Mouse (Mus musculus) kidney, postnatal 36 days (tissue): ENCODE data around the gene Isg20l2.
A peak's percentile ranks its signal among the peaks of the same experiment; 100 is the strongest.

Source experiments
- DNase-seq, 2 experiments: peaks; one replicate each; pipeline ENCODE4 v3.0.0; 2021 to 2022; ENCODE audit warnings: mixed read lengths in 2 of 2

Isg20l2 gene

DNA sequence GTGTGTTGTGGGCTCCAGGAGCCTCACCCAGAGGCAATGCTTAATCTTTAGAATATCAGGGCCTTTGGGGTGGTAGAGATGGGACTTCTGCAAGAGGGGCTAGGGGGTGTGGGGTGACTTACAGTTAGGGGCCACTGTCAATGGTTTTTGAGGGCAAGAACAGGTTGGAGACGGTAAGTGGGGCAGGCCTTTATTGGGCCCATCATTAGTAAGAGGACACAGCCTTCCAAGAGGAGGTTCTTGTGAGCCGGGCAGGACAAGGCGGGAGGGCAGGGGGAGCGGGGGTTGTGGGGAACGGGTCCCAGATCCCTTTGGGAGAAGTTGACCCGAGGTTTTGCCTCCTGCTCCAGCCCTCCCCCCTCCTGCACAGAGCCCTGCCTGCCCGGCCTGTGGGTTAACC is 16.6 kb upstream of the Isg20l2 start:
- DNase-seq: no peak

DNA sequence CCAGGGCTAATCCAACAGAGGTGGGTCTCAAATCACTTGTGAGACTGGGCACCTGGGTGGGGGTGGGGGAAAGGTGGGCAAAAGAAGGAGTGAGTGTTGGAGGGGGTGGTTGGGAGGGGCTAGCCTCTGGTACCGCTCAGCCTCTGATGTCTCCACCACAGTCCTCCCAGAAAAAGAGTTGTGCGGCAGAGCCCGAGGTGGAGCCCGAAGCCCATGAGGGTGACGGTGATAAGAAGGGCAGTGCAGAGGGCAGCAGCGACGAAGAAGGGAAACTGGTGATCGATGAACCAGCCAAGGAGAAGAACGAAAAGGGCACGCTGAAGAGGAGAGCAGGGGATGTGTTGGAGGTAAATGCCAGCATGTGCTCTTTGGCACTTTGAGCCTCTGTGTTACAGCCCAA is 16.2 kb upstream of the Isg20l2 start:
- DNase-seq: no peak

DNA sequence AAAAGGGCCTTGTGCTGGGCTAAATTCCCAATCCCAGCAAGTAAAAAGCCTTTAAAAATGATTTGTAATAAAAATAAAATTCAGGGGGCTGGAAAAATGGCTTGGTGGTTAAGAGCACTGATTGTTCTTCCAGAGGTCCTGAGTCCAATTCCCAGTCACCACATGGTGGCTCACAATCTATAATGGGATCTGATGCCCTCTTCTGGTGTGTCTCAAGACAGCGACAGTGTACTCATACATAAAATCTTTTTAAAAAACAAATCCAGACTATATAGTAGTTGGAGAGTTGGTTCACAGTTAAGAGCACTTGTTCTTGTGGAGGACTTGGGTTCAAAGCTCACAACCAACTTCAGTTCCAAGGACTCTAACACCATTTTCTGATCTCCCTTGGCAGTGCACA is 13.1 kb upstream of the Isg20l2 start:
- no peak for DNase-seq

DNA sequence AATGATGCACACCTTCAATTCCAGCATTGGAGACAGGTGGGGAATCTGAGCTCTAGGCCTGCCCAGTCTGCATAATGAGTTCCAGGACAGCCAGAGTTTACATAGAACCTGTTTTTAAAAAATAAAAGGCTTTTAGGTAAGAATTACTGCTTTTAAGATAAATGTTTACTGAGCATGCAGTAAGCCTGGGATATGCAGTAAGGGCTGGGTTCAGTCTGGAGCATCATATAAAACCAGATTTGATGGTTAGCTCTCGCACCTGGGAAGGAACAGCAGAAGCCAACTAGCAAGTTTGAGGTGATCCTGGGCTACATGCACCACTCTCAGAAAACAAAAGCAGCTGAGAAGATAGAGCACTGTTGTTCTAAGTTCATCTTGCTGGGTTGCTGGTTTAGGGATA is 11.6 kb upstream of the Isg20l2 start:
- DNase-seq: no peak

DNA sequence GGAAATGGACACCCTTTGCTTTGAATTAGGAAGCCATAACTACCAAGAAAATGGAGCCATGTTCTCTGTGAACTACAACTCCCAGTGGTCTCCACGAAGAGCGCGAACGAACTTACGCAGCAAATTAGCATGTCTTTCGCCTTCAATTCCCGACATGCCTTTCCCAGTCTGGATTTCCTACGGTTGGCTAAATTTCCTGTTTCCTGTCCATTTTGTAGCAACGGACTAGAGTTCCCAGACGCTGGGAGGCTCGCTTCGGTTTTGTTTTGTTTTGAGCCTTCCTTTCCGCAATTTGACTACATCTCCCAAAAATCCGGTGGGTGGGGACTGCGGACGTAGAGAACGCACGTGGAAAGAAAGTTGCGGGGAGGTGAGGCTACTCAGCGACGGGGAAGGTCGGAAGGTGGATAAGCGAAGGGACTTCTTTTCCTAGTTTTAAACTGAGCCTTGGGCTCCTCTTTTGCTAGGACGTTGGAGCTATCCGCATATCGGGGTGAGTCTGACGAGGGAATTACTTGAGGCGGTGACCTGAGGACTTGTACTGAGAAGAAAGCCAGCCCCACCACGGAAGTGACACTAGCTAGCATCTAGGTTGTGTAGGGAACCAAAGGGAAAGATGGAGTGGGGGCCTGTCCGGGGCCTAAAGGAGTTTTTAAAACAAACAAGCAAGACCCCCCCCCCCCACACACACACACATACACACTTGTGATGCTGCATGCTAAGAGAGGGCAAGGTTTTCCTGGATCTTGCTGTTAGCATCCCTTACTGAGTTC is 10.6 kb upstream of the Isg20l2 start, which contains the start of gene Mrpl24:
Gene Mrpl24 (plus strand): TSS at position 171 of the 773 bp plus-strand sequence.
- peak; percentile 83 to 95 for DNase-seq

DNA sequence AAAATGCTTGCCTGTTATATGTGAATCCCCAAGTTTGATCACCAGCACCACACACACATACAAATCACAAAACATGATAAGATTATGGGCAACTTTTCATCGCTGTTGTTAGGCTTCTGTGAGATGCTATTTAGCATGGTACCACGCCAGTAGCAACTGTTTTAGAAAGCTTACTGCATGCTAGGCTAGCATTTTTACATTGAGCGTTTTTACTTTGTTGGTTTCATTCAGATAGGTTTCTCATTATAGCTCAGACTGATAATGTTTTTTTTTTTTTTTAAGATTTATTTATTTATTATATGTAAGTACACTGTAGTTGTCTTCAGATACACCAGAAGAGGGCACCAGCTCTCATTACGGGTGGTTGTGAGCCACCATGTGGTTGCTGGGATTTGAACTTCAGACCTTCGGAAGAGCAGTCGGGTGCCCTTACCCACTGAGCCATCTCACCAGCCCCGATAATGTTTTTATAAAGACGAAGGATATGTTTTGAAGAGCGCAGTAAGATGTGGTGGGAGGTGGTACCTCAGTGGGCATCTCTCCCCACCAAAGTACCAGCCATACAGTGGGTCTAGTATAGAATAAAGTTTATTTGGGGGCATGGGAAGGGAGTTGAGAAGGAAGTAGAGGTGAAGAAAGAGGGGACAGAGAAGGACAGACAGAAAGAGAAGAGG is 9.7 kb upstream of the Isg20l2 start:
- no peak for DNase-seq

DNA sequence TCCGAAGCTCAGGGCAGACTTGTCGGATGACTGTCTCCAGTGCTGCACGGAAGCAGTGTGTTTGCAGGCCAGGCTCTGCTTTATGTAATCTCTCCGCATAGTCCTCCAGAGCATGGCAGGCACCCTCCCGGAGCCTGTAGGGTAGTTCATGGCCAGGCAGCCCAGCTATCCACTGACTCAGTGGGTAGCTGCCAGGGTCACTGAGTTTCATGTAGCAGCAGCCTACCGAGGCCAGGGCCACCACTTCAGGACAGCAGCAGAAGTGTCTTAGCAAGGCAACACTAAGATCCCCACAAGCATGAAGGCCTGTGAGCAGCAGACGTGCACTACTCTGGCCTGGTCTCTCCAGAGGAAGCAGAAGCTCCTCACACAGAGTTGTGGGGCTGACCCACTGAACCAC is 5.1 kb upstream of the Isg20l2 start:
- DNase-seq: no peak

DNA sequence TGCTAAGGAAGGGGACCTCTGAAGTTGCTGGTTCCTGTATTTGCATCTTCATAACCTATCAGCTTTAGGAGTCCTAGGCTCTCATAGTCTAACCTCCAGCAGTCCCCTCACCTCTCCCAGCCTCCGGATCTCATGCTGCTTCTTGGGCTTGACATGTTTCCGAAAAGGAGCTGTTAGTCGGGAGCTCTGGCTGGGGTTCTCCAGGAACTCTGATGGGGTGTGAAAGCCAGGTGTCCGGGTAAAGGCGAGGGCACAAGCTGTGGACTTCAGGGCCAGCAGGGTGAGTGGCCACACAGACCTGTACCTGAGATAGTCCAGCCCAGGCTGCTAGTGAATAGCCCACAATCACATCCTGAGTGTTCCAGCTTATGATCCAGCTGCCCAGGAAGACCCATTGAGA is 2.7 kb upstream of the Isg20l2 start:
- DNase-seq: no peak

DNA sequence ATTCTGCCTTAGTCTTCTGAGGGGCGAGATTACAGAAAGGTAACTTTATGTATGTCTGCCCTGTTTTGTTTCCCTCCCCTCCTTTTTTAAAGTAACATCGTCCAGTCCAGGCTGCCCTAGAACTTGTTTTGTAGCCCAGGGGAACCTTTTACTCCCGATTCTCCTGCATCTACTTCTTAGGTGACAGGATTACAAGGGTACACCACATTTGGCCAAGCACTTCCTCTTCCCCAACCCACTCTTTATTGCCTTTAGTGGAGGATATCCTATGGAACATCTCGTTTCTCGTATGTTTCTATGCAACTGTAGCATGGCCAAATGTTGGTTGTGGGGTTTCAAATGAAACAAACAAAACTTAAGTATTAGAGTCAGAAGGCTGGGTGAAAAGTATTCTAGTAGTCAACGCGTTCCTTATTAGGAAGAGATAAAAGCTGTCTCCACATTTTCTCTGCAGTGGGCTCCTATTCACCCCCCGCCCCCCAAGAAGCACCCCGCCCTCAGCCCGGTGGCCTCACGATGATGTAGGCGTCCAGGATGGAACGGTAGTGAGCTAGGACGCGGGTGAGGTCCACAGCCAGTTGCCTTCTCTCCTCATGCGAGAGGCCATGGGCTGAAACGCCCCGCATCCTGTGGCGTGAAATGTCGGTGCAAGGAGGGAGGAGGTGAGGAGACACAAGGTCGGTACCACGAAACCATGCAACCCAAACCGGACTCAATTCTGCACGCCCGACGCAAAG is 605 bp upstream of the Isg20l2 start:
- DNase-seq: no peak

DNA sequence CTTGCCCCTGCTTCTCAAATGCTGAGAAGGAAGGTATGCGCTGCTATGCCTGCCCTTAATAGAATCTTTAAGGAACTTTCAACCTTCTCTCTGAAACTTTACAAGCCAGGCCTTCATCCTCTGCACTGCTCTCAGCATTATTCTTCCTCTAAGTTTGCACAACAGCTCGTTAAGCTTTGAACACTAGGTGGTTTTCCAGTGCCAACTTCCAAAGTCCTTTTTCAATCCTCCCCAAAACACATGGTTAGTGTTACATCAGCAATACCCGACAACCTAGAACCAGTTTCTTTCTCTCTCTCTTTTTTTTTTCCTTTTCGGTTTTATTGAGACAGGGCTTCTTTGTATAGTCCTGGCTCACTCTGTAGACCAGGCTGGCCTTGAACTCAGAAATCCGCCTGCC is 3.9 kb downstream of the Isg20l2 start:
- DNase-seq: peak in 1 of 2 experiments; percentile 72

DNA sequence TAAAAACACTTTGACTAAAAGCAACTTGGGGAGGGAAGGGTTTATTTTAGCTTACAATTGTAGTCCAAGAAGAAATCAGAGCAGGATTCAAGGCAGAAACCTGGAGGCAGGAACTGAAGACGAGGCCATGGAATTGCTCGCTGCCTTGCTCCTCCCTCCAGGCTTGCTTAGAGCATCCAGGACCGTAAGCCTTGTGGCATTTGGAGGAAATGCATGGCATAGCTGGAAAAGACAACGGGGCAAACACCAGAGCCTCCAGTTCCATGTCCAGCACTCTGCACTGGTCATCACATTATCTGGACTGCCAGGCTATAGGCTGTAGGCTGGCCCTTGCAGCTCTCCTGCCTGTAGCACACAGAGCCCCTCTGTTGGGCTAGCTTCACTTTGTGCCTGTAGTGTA is 4.4 kb downstream of the Isg20l2 start:
- DNase-seq: no peak

DNA sequence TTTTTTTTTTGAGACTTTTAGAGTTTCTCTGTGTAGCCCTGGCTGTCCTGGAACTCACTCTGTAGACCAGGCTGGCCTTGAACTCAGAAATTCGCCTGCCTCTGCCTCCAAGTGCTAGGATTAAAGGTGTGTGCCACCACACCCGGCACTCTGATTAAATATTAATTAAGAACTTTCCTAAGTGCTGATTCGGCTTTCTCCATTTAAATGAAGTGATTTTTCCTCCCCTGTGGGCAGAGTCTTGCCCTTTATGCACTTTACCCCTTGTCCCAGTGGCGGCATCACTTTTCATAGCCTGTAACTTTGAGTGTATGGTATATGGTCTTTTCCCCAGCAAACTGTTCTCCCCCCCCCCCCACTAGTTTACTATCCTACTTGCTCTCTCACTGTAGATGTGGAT is 5.1 kb downstream of the Isg20l2 start:
- DNase-seq: peak; percentile 48 to 63

DNA sequence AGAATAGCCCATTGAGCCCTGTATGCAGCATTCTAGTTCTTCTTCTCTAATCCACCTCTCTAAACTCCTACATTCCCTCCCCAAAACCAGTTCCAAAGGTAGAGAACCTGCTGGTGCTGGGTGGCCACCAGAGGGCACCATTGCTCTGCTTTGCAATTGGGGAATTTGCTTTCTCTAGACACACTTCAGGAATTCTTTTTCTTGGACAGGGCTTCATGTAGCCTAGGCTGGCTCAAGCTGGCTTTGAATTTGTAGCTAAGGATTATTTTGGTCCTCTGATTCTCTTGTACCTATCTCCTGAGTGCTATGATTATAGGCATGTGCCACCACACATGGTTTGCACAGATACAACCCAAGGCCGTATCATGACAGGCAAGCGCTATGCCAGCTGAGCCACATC is 5.7 kb downstream of the Isg20l2 start:
- DNase-seq: peak; percentile 79 to 96

DNA sequence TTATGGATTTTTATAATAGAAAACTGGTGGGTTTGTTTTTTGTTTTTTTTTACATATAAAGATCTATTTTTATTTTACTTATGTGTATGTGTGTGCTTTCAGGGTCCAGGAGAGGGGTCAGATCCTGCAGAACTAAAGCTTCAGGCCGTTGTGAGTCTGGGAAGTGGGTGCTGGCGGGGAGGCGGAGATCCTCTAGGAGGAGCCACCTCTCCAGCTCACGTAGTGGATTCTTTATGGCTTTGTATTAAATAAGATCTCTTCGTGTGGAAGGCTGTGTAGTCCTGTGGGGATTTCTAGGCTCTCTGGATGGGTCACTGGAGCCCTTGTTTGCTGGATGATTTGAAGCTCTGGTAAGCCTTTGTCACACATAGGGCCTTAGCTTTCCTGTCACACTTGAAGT is 10.5 kb downstream of the Isg20l2 start:
- no peak for DNase-seq

DNA sequence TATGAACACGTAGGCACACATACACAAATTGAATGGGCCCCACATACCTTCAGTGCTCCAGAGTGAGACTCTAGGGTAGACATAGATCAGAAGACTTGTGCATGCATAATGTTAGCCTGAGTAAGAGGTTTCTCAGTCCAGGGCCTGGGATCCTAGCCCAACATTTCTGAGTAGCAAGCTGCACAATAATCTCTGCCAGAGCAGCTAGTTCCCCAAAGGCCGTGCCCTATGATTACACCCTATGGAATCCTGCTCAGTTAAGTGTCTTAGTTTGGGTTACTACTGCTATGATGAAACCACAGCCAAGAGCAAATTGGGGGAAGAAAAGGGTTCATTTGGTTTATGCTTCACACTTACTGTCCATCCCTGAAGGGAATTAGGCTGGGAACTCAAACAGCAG is 12.4 kb downstream of the Isg20l2 start:
- DNase-seq: no peak

DNA sequence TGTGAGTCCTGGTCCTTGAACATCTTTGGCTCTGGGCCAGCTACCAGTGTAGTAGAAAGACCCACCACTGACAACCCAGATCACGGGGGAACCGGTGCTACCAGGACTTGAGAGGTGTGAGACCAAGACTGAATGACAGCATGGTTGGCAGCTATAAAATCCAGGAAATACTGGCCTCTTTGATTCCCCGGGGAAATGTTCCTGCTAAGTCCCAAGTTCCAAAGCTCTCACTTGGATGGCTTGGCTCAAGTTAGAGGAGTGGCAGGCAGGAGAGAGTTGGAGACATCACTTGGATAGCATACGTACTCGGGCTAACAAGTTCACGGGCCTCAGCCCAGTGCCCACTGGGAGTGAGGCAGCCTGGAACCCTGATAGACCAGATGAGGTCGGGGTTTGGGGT is 13.5 kb downstream of the Isg20l2 start:
- no peak for DNase-seq

DNA sequence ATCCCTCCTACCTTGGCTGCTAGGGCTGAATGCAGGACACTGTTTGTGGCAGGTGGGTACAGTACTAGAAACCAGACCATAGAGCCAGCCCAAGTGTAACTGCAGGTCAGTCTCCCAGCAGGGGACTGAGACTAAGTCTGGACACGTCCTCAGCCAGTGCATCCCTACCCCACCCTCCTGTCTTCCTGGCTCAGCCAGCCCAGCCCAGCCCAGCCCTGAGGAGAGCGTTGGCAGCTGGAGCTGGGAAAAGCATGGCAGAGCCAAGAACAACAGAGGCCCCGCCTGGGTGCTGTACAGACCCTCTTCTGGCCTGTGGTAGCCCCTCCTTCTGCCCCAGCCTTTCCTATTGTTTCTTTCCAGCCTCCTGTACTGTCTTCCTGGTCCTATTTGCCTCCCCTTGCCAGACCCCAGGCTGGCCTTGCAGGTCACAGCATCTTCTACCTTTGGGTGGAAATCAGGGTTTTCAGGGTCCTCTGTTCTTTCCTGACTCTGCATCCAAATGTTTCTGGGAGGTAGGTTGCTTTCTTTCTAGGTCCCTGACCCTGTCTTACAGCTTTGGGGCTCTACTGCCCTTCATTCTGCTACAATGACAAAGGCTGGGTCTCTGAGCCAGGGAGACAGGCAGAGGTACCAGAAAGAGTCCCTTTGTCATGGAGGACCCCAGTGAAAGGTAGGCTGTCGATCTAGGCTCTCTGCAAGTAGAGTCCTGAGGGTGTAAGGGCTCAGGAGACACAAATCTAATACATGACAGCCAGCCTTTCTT is 14.9 kb downstream of the Isg20l2 start:
- no peak for DNase-seq

DNA sequence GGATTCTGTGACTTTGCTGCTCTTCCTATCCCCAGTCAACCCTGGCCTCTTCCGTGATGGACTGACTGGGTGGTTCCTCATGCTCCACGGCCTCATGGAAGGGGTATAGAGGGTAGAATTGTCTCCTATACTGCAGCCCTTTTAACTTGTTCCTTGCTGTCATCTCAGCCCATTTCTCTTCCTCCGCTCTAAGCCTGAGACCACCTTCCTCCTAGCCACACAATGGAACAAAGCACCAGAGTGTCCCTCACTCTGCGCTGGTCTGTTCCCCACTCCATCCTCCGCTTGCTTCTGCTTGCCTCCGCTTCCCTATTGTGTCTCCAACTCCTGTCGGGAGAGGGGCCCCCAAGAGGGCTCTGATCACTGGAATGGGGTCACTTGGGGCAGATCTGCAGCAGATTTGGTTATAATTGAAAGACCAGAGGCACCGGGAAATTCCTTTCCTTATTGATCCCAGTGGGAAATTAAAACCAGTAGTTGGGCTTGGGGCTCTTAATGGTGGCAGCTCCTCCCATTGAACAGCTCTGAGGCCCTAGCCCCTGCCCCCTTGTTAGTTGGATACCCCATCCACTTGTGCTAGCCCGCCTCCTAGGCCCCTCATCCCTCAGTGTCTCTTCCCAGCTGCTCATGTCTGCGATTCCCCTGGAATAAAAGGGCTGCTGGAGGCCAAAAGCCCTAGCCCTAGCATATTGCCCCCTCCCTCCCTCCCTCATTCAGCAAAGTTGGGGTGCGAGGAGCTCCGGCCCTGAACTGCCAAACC is 15.8 kb downstream of the Isg20l2 start:
- no peak for DNase-seq

DNA sequence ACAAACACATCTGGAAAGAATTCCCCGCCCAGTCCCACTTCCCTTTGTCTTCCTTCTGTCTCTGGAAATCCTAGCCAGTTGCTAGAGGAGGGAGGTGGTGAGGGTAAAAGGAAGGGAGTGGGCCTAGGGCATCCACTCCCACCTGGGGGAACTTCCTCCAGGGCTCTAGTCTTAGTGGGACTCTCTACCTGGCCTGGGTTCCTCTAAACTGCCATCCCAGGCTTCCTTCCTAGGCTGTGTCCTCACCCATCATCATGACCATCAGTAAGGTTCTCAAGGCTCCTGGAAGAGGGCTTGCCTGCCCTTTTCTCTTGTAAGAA is 16.4 kb downstream of the Isg20l2 start:
- no peak for DNase-seq

DNA sequence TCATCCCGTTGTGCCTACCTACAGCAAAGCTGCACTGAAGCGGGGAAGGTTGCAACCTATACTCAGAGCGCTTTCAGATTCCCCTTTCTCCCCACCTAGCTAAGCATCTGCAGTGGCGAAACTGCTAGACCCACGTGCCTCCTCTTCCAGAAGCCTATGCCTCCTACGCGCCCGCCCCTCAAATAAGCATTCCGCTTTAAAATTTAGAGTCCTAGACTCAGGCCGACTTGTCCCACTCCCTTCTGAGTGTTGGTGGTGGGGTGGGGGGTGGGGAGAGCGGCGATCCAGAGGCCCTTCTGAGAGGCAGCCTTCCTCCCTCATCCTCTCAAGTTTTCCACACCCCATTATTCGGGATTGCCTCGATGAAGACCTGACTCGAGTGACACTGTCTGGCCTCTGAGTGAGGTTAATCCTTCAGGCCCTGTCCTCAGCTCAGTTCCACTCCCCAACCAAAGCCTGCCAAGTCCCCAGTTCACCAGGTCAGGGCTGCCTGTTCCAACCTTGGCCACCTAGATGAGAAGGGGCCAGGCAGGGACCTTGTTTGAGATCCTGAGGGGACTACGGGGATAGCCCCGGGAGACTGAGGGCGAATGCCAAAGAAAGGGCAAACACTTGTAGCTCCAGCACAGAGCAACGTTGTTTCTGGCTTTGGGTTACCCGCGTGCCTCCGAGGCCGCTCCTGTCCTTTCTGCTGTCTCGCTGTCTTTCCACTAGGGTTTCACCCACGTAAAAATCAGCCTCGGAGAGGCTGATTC is 17.1 kb downstream of the Isg20l2 start:
- DNase-seq: no peak

DNA sequence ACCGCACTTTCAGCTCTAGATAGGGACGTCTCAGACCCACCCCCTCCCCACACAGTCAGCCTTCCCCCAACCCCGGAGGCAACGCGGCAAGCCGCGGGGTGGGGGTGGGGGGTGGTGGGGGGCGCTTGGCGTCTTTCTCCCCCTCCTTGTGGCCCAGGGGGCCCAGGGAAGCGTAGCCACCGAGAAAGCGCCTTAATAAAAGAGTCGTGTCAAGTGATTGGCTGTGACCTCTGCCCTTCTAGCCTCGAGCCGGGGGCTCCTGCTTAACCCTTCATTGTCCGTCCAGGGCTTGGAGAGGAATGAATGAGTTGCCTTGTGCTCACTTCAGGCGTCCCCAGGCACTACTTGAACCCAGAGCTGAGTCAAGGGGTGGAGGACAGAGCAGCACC is 17.7 kb downstream of the Isg20l2 start:
- DNase-seq: no peak
